Mouse (Mus musculus): ENCODE measurements around the gene Ubxn6. TPM values are rescaled to one million over a fixed set of nuclear protein-coding genes. Genes with fewer than 3 reads are reported as not detected.
"Not testable (repeated sequence)": the region's sequence is repeated elsewhere in the genome, so short reads cannot be mapped to it uniquely, and the experiment has no call there.

Gene Ubxn6
- polyA plus RNA-seq, 1 experiment from 2014 or later, result 78.8 TPM

DNA sequence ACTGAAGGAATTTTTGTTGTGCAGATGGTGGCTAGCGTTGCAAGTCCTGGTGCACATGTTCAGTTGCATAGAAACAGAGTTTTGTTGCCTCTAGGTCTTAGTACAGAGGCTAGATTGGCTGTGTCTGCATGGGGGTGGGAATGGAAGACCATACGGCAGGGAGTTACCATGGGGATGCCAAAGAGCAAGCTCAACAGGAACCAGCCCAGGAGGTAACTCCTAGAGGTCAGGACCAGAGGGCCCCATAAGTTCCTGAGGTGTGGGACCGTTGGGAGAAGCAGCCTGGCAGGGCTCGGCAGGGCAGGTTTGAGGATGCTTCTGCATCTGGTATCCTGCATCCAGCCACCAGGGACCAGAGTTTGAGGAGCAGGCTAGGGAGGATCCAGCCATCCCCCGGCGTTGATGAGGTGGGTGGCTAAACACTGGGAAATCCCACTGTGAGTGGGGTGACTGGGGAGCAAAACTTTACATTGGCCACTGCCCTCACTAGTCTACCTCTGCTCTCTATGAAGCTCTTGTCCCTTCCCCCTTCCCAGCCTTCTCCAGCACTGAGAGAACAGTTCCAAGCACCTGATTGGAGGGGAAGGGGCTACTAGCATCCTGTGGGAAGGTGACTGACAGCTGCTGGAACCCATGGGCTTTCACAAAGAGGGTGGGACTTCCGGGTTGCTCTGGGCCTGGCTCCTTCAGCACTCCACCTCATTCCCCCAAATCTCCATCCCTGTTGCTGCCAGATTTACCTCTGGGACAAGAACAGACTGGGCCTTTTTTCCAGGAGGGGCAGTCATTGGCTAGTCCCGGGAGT, 6.2 kb upstream of the Ubxn6 start:
- H3K27ac ChIP-seq (ENCODE audit: low read length), result peak overlapping the region; percentile 41; the same call in 1 of the 2 replicates
- H3K9ac ChIP-seq (replicated peaks; ENCODE audit: low read depth, low read length), result peak overlapping the region; percentile 72
- peak overlapping the region; percentile 66 for H3K4me3 ChIP-seq (replicated peaks; ENCODE audit: low read length)
- ATAC-seq, result peak; percentile 65
- H3K27me3 ChIP-seq (replicated peaks; ENCODE audit: control insufficient read depth, insufficient read depth, low read length), result no peaks in the 10 kb centered on the region
- WGBS, result 4% methylated on average over 8 of the region's 8 CpGs
- H3K9me3 ChIP-seq (ENCODE audit: control insufficient read depth, low read length), result no peaks in the 10 kb centered on the region
- H3K4me2 ChIP-seq (ENCODE audit: low read length), result peak overlapping the region; percentile 82
- H3K36me3 ChIP-seq (ENCODE audit: control insufficient read depth, insufficient read depth), result no peaks in the 10 kb centered on the region; the same call in 1 of the 2 replicates
- H3K4me1 ChIP-seq (replicated peaks; ENCODE audit: control insufficient read depth, insufficient read depth, low read length), result peaks cover 28% of the 10 kb centered on the region

DNA sequence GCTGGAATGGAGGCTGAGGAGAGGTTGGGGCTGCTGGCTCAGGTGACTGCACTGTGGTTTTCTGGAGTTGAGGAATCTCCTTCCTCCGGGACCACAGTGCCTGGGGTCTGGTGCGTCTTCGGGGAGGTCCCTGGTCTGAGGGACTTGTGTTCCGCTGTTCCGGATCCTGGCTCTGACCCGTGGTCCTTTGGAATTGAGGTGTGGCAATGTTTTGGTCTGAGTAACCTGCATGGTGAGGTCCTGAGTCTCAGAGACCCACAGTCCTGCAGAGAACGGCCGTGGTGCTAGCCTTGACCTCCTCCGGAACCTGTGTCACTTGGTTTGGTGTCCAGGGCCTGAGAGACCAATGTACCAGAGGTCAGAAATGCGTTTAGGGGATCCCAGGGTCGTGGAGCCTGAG, 5.1 kb upstream of the Ubxn6 start:
- WGBS, result 2% methylated on average over 11 of the region's 11 CpGs
- Histone ChIP-seq H3K4me2 (ENCODE audit: low read length) (peak overlapping the region; percentile 82), H3K36me3 (ENCODE audit: control insufficient read depth, insufficient read depth) (no peaks in the 10 kb centered on the region; the same call in 1 of the 2 replicates), H3K4me3 (replicated peaks; ENCODE audit: low read length) (peak overlapping the region; percentile 66), H3K9me3 (ENCODE audit: control insufficient read depth, low read length) (no peaks in the 10 kb centered on the region), H3K27ac (ENCODE audit: low read length) (no peak overlapping the region), H3K4me1 (replicated peaks; ENCODE audit: control insufficient read depth, insufficient read depth, low read length) (peaks cover 33% of the 10 kb centered on the region), H3K27me3 (replicated peaks; ENCODE audit: control insufficient read depth, insufficient read depth, low read length) (no peaks in the 10 kb centered on the region), H3K9ac (replicated peaks; ENCODE audit: low read depth, low read length) (peak overlapping the region; percentile 72)
- ATAC-seq, result no peak

DNA sequence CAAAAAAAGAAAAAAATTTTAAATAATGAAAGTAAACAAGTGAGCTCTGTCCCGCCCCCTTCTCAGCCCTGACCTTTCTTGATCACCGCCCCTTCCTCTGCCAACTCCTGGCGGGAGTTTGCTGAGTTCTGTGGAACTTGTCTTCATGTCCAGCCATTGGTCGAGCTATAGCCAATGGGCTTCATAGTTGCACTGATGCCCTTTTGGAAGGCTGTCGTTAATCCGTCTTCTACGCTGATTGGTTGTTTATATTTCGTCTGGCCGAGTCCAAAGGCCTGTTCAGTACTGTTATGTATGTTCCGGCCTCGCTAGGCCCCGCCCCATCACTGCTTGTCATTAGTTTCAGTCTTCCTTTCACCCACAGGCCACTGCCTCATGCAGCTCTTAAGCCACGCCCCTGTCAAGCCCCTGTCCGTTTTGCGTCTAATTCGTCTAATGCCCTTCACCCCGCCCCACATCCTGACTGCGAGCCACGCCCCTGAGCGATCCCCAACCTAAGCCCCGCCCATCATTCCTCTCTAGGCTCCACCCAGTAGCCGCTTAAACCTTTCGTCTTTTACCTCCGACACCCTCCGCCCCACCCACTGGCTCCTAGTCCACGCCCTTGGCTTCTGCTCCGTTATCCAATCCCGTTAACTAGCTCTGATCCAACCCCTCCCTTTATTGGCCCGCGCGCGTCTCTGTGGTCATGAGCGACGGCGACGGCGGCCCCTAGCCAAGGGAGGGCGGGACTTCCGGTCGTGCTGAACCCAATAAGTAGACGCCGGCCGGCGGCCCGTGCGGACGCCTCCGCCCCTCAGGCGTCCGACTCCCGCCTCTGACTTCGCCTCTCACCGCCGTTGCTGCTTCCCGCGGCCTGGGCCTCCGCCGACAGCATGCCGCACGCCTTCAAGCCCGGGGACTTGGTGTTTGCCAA, 4.3 kb upstream of the Ubxn6 start, which contains the start of gene Hdgfl2:
TSS of gene Hdgfl2 (plus strand) at position 755 of the 916 bp plus-strand sequence.
- H3K27ac ChIP-seq (ENCODE audit: low read length), result peak within 1 kb of the TSS; percentile 35
- no peaks in the 10 kb centered on the region for H3K9me3 ChIP-seq (ENCODE audit: control insufficient read depth, low read length)
- peak within 1 kb of the TSS; percentile 82 for H3K4me2 ChIP-seq (ENCODE audit: low read length)
- no peaks in the 10 kb centered on the region for H3K27me3 ChIP-seq (replicated peaks; ENCODE audit: control insufficient read depth, insufficient read depth, low read length)
- peak within 1 kb of the TSS; percentile 66 for H3K4me3 ChIP-seq (replicated peaks; ENCODE audit: low read length)
- WGBS, result under 1% methylated on average over 61 of the region's 61 CpGs
- peak within 1 kb of the TSS; percentile 72 for H3K9ac ChIP-seq (replicated peaks; ENCODE audit: low read depth, low read length)
- H3K4me1 ChIP-seq (replicated peaks; ENCODE audit: control insufficient read depth, insufficient read depth, low read length), result peaks cover 36% of the 10 kb centered on the region
- ATAC-seq, result peak; percentile 90
- H3K36me3 ChIP-seq (ENCODE audit: control insufficient read depth, insufficient read depth), result no peaks in the 10 kb centered on the region; the same call in 1 of the 2 replicates

DNA sequence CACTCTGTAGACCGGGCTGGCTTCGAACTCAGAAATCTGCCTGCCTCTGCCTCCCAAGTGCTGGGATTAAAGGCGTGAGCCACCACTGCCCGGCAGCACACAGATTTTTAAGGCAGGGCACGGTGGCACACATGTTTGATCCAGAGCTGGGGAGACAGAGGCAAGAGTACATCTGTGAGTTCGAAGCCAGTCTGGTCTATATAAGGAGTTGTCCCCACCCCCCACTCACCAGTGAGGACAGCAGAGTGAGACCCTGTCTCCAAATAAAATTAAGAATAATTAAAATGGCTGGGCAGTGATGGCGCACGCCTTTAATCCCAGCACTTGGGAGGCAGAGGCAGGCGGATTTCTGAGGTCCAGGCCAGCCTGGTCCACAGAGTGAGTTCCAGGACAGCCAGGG, 3.5 kb upstream of the Ubxn6 start:
- not testable (repeated sequence) for ATAC-seq; H3K27ac ChIP-seq (ENCODE audit: low read length); H3K27me3 ChIP-seq (replicated peaks; ENCODE audit: control insufficient read depth, insufficient read depth, low read length); H3K9me3 ChIP-seq (ENCODE audit: control insufficient read depth, low read length); H3K9ac ChIP-seq (replicated peaks; ENCODE audit: low read depth, low read length); H3K36me3 ChIP-seq (ENCODE audit: control insufficient read depth, insufficient read depth)
- WGBS, result 67% methylated on average over 9 of the region's 9 CpGs
- peak overlapping the region; percentile 66 for H3K4me3 ChIP-seq (replicated peaks; ENCODE audit: low read length)
- peaks cover 40% of the 10 kb centered on the region for H3K4me1 ChIP-seq (replicated peaks; ENCODE audit: control insufficient read depth, insufficient read depth, low read length)
- H3K4me2 ChIP-seq (ENCODE audit: low read length), result peak overlapping the region; percentile 46; the same call in 1 of the 2 replicates

DNA sequence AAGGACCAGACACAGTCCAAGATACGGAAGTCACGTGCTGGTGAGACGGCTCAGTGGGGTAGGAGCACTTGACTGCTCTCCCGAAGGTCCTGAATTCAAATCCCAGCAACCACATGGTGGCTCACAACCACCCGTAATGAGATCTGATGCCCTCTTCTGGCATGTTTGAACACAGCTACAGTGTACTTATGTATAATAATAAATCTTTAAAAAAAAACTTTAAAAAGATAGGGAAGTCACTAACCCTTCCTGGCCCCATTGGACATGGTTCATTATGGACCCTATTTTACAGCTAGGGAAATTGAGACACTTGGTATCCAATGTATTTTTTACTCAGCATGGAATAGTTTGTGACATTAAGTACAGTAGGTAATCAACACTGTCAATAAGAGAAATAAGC, 2.7 kb upstream of the Ubxn6 start:
- no peak overlapping the region for H3K4me3 ChIP-seq (replicated peaks; ENCODE audit: low read length)
- H3K36me3 ChIP-seq (ENCODE audit: control insufficient read depth, insufficient read depth), result no peaks in the 10 kb centered on the region
- no peak overlapping the region for H3K9ac ChIP-seq (replicated peaks; ENCODE audit: low read depth, low read length)
- H3K4me2 ChIP-seq (ENCODE audit: low read length), result no peak overlapping the region
- H3K27ac ChIP-seq (ENCODE audit: low read length), result no peak overlapping the region
- H3K4me1 ChIP-seq (replicated peaks; ENCODE audit: control insufficient read depth, insufficient read depth, low read length), result peaks cover 40% of the 10 kb centered on the region
- ATAC-seq, result no peak
- 96% methylated on average over 5 of the region's 5 CpGs for WGBS
- no peaks in the 10 kb centered on the region for H3K27me3 ChIP-seq (replicated peaks; ENCODE audit: control insufficient read depth, insufficient read depth, low read length)
- no peaks in the 10 kb centered on the region for H3K9me3 ChIP-seq (ENCODE audit: control insufficient read depth, low read length)

DNA sequence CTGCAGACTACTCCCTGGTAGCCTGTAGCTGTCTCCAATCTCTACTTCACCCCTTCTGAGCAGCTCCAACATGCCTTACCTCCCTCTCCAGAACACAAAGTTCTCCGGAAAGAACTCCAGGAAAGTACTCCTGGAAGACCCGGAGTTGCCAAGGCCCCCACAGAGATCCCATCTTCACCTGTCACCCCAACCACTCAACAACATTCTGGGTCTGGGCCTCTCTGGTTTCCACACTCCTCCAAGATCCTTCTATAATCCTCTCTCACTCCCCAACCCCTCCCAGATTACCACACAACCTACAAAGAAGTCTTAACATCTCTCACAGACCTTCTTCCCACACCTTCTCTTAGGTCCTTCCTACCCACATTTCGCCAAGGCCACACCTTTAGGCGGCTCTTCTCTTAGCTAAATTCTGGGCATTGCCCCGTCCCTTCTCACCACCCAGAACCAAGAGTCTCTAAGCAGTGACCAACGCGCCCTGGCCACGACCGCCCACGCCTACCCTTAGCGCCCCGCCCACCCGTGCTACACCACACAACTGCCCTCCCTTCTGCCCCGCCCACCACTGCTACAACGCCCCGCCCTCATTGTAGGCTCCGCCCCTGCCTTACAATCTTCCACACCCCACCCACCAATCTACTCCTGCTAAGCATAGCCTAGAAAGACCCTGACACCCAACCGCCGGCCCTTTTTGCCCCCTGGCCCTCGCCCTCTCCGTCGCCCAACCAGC, 566 bp downstream of the Ubxn6 start:
- peak overlapping the region; percentile 93 for H3K27ac ChIP-seq (ENCODE audit: low read length)
- peak overlapping the region; percentile 90 for H3K4me3 ChIP-seq (replicated peaks; ENCODE audit: low read length)
- peaks cover 15% of the 10 kb centered on the region for H3K4me1 ChIP-seq (replicated peaks; ENCODE audit: control insufficient read depth, insufficient read depth, low read length)
- 8% methylated on average over 22 of the region's 22 CpGs for WGBS
- H3K27me3 ChIP-seq (replicated peaks; ENCODE audit: control insufficient read depth, insufficient read depth, low read length), result no peaks in the 10 kb centered on the region
- no peaks in the 10 kb centered on the region for H3K9me3 ChIP-seq (ENCODE audit: control insufficient read depth, low read length)
- ATAC-seq, result peak; percentile 1
- peak overlapping the region; percentile 89 for H3K9ac ChIP-seq (replicated peaks; ENCODE audit: low read depth, low read length)
- peaks cover 21% of the 10 kb centered on the region for H3K36me3 ChIP-seq (ENCODE audit: control insufficient read depth, insufficient read depth)
- peak overlapping the region; percentile 83 for H3K4me2 ChIP-seq (ENCODE audit: low read length)

DNA sequence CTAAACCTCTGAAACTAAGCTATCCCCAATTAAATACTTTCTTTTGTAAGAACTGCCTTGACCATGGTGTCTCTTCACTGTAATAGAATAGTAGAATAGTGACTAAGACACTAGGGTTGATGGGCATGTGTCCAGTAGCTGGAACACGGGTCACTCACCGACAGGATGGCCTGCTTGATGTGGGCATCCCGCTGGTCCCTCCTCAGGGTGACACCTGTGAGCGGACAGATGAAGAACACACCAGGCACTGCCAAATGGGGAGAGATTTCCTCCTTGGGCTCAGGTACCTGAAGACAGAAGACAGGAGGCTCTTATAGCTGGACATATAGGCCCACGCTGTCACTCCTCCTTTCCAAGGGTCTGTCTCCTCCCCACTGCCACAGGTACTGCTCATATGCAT, 2.6 kb downstream of the Ubxn6 start:
- peaks cover 39% of the 10 kb centered on the region for H3K36me3 ChIP-seq (ENCODE audit: control insufficient read depth, insufficient read depth)
- H3K9ac ChIP-seq (replicated peaks; ENCODE audit: low read depth, low read length), result no peak overlapping the region
- no peaks in the 10 kb centered on the region for H3K27me3 ChIP-seq (replicated peaks; ENCODE audit: control insufficient read depth, insufficient read depth, low read length)
- no peak overlapping the region for H3K4me2 ChIP-seq (ENCODE audit: low read length)
- ATAC-seq, result no peak
- no peak overlapping the region for H3K4me3 ChIP-seq (replicated peaks; ENCODE audit: low read length)
- no peaks in the 10 kb centered on the region for H3K9me3 ChIP-seq (ENCODE audit: control insufficient read depth, low read length)
- H3K4me1 ChIP-seq (replicated peaks; ENCODE audit: control insufficient read depth, insufficient read depth, low read length), result peaks cover 12% of the 10 kb centered on the region
- 91% methylated on average over 5 of the region's 5 CpGs for WGBS
- H3K27ac ChIP-seq (ENCODE audit: low read length), result no peak overlapping the region

DNA sequence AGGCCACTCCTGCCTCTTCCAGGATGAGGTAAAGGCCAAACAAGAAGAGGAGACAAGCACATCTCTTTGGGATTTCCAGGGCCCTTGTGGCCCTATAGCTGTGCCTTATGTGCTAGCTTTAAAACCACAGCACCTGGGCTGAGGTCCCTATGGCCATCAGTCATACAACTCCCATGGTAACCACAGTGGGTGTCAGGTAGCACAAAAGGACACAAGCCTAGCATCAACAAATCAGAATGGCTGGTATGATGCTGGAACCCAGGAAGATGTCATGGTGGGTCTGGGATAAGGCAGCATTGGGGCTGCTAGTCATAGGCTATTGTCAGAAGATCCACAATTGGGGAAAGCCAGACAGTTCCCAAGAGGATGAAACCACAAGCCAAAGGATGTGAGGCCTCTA, 3.7 kb downstream of the Ubxn6 start:
- H3K9ac ChIP-seq (replicated peaks; ENCODE audit: low read depth, low read length), result no peak overlapping the region
- no peaks in the 10 kb centered on the region for H3K9me3 ChIP-seq (ENCODE audit: control insufficient read depth, low read length)
- H3K4me2 ChIP-seq (ENCODE audit: low read length), result no peak overlapping the region
- no peak for ATAC-seq
- peaks cover 40% of the 10 kb centered on the region for H3K36me3 ChIP-seq (ENCODE audit: control insufficient read depth, insufficient read depth)
- no peak overlapping the region for H3K4me3 ChIP-seq (replicated peaks; ENCODE audit: low read length)
- H3K27ac ChIP-seq (ENCODE audit: low read length), result no peak overlapping the region
- peaks cover 12% of the 10 kb centered on the region for H3K4me1 ChIP-seq (replicated peaks; ENCODE audit: control insufficient read depth, insufficient read depth, low read length)
- H3K27me3 ChIP-seq (replicated peaks; ENCODE audit: control insufficient read depth, insufficient read depth, low read length), result no peaks in the 10 kb centered on the region

Data from forebrain, embryonic 16.5 days (tissue).